Mouse (Mus musculus): ENCODE results near the gene Mtap. TPM values are rescaled to one million over a fixed set of nuclear protein-coding genes. Genes with fewer than 3 reads are reported as not detected.

The Mtap gene
- polyA plus RNA-seq (2015; fragmentation: Nextera tagmentation; extraction: Ambion mirVana), result 49.1 and 57.6 TPM in 2 replicates

- Histone ChIP-seq H3K27ac (peak within 1 kb of the TSS; percentile 87), H3K4me2 (ENCODE audit: low read length) (peak within 1 kb of the TSS; percentile 95), H3K27me3 (ENCODE audit: insufficient read depth, low read length) (no peaks in the 10 kb centered on the region), H3K4me3 (replicated peaks; ENCODE audit: low read depth, low read length) (peak within 1 kb of the TSS; percentile 83), H3K36me3 (ENCODE audit: insufficient read depth, low read length) (no peaks in the 10 kb centered on the region), H3K9ac (ENCODE audit: low read depth, low read length) (peak within 1 kb of the TSS; percentile 80), H3K9me3 (replicated peaks; ENCODE audit: low read length) (no peaks in the 10 kb centered on the region), H3K4me1 (replicated peaks; ENCODE audit: insufficient read depth, low read length) (peaks cover 14% of the 10 kb centered on the region)
- under 1% methylated on average over 29 of the region's 31 CpGs for WGBS
- DNase-seq (ENCODE audit: low spot score) (peak; percentile 92), ATAC-seq (replicated peaks; ENCODE audit: low FRiP score, low read depth) (peak; percentile 91)
- TF ChIP-seq CTCF (IDR thresholded peaks at IDR 0.05; ENCODE audit: low read depth), result no peak
Observed at GRCm38 (mm10) chr4:89136906-89137541, at the start of gene Mtap. Mtap (plus strand) TSS chr4:89137122.

- TF ChIP-seq CTCF (IDR thresholded peaks at IDR 0.05; ENCODE audit: low read depth), result no peak
- 93% methylated on average over 7 of the region's 7 CpGs for WGBS
Observed at GRCm38 (mm10) chr4:89089110-89089509, 47.8 kb upstream of the Mtap start.

GRCm38 (mm10) chr4:89090217-89090616 lies 46.7 kb upstream of the Mtap start:
- H3K4me1 ChIP-seq (replicated peaks; ENCODE audit: insufficient read depth, low read length), result no peaks in the 10 kb centered on the region
- H3K4me2 ChIP-seq (ENCODE audit: low read length), result no peak overlapping the region
- no peak for DNase-seq (ENCODE audit: low spot score)
- no peak overlapping the region for H3K9ac ChIP-seq (ENCODE audit: low read depth, low read length)
- WGBS, result 76% methylated on average over 6 of the region's 6 CpGs
- H3K27ac ChIP-seq, result no peak overlapping the region
- H3K36me3 ChIP-seq (ENCODE audit: insufficient read depth, low read length), result no peaks in the 10 kb centered on the region
- ATAC-seq (replicated peaks; ENCODE audit: low FRiP score, low read depth), result no peak
- TF ChIP-seq CTCF (IDR thresholded peaks at IDR 0.05; ENCODE audit: low read depth), result no peak
- H3K4me3 ChIP-seq (replicated peaks; ENCODE audit: low read depth, low read length), result no peak overlapping the region
- H3K9me3 ChIP-seq (replicated peaks; ENCODE audit: low read length), result no peaks in the 10 kb centered on the region
- H3K27me3 ChIP-seq (ENCODE audit: insufficient read depth, low read length), result no peaks in the 10 kb centered on the region

More at GRCm38 (mm10) chr4:89089110-89089509, 47.8 kb upstream of the Mtap start:
- Histone ChIP-seq H3K27me3 (ENCODE audit: insufficient read depth, low read length) (no peaks in the 10 kb centered on the region), H3K36me3 (ENCODE audit: insufficient read depth, low read length) (no peaks in the 10 kb centered on the region), H3K27ac (no peak overlapping the region), H3K4me1 (replicated peaks; ENCODE audit: insufficient read depth, low read length) (no peaks in the 10 kb centered on the region), H3K4me3 (replicated peaks; ENCODE audit: low read depth, low read length) (no peak overlapping the region), H3K9ac (ENCODE audit: low read depth, low read length) (no peak overlapping the region), H3K9me3 (replicated peaks; ENCODE audit: low read length) (no peaks in the 10 kb centered on the region), H3K4me2 (ENCODE audit: low read length) (no peak overlapping the region)
- no peak for ATAC-seq (replicated peaks; ENCODE audit: low FRiP score, low read depth)
- DNase-seq (ENCODE audit: low spot score), result no peak

GRCm38 (mm10) chr4:89092153-89092552 lies 44.8 kb upstream of the Mtap start:
- Histone ChIP-seq H3K27ac (no peak overlapping the region), H3K4me3 (replicated peaks; ENCODE audit: low read depth, low read length) (no peak overlapping the region), H3K36me3 (ENCODE audit: insufficient read depth, low read length) (no peaks in the 10 kb centered on the region), H3K9me3 (replicated peaks; ENCODE audit: low read length) (no peaks in the 10 kb centered on the region), H3K4me2 (ENCODE audit: low read length) (no peak overlapping the region), H3K27me3 (ENCODE audit: insufficient read depth, low read length) (no peaks in the 10 kb centered on the region), H3K4me1 (replicated peaks; ENCODE audit: insufficient read depth, low read length) (no peaks in the 10 kb centered on the region), H3K9ac (ENCODE audit: low read depth, low read length) (no peak overlapping the region)
- no peak for ATAC-seq (replicated peaks; ENCODE audit: low FRiP score, low read depth)
- WGBS, result 76% methylated on average over 5 of the region's 5 CpGs
- TF ChIP-seq CTCF (IDR thresholded peaks at IDR 0.05; ENCODE audit: low read depth), result no peak
- no peak for DNase-seq (ENCODE audit: low spot score)

- H3K4me1 ChIP-seq (replicated peaks; ENCODE audit: insufficient read depth, low read length), result no peaks in the 10 kb centered on the region
- no peaks in the 10 kb centered on the region for H3K9me3 ChIP-seq (replicated peaks; ENCODE audit: low read length)
- H3K27ac ChIP-seq, result no peak overlapping the region
- H3K36me3 ChIP-seq (ENCODE audit: insufficient read depth, low read length), result no peaks in the 10 kb centered on the region
- H3K4me3 ChIP-seq (replicated peaks; ENCODE audit: low read depth, low read length), result no peak overlapping the region
- DNase-seq (ENCODE audit: low spot score) (no peak), ATAC-seq (replicated peaks; ENCODE audit: low FRiP score, low read depth) (no peak)
- no peak overlapping the region for H3K9ac ChIP-seq (ENCODE audit: low read depth, low read length)
- H3K4me2 ChIP-seq (ENCODE audit: low read length), result no peak overlapping the region
- 70% methylated on average over 5 of the region's 5 CpGs for WGBS
- no peaks in the 10 kb centered on the region for H3K27me3 ChIP-seq (ENCODE audit: insufficient read depth, low read length)
- no peak for TF ChIP-seq CTCF (IDR thresholded peaks at IDR 0.05; ENCODE audit: low read depth)
Observed at GRCm38 (mm10) chr4:89094773-89095172, 42.1 kb upstream of the Mtap start.

- no peak overlapping the region for H3K27ac ChIP-seq
- no peaks in the 10 kb centered on the region for H3K9me3 ChIP-seq (replicated peaks; ENCODE audit: low read length)
- no peaks in the 10 kb centered on the region for H3K27me3 ChIP-seq (ENCODE audit: insufficient read depth, low read length)
- H3K4me1 ChIP-seq (replicated peaks; ENCODE audit: insufficient read depth, low read length), result no peaks in the 10 kb centered on the region
- ATAC-seq (replicated peaks; ENCODE audit: low FRiP score, low read depth) (no peak), DNase-seq (ENCODE audit: low spot score) (no peak)
- 68% methylated on average over 5 of the region's 5 CpGs for WGBS
- TF ChIP-seq CTCF (IDR thresholded peaks at IDR 0.05; ENCODE audit: low read depth), result no peak
- H3K4me3 ChIP-seq (replicated peaks; ENCODE audit: low read depth, low read length), result no peak overlapping the region
- no peak overlapping the region for H3K4me2 ChIP-seq (ENCODE audit: low read length)
- no peaks in the 10 kb centered on the region for H3K36me3 ChIP-seq (ENCODE audit: insufficient read depth, low read length)
- no peak overlapping the region for H3K9ac ChIP-seq (ENCODE audit: low read depth, low read length)
Observed at GRCm38 (mm10) chr4:89098261-89098660, 38.7 kb upstream of the Mtap start.

- ATAC-seq (replicated peaks; ENCODE audit: low FRiP score, low read depth) (no peak), DNase-seq (ENCODE audit: low spot score) (no peak)
- H3K27ac ChIP-seq, result no peak overlapping the region
- H3K4me3 ChIP-seq (replicated peaks; ENCODE audit: low read depth, low read length), result no peak overlapping the region
- TF ChIP-seq CTCF (IDR thresholded peaks at IDR 0.05; ENCODE audit: low read depth), result no peak
- H3K36me3 ChIP-seq (ENCODE audit: insufficient read depth, low read length), result no peaks in the 10 kb centered on the region
- no peak overlapping the region for H3K4me2 ChIP-seq (ENCODE audit: low read length)
- 82% methylated on average over 3 of the region's 3 CpGs for WGBS
- H3K27me3 ChIP-seq (ENCODE audit: insufficient read depth, low read length), result no peaks in the 10 kb centered on the region
- no peak overlapping the region for H3K9ac ChIP-seq (ENCODE audit: low read depth, low read length)
- H3K9me3 ChIP-seq (replicated peaks; ENCODE audit: low read length), result no peaks in the 10 kb centered on the region
- no peaks in the 10 kb centered on the region for H3K4me1 ChIP-seq (replicated peaks; ENCODE audit: insufficient read depth, low read length)
Observed at GRCm38 (mm10) chr4:89101276-89101675, 35.6 kb upstream of the Mtap start.
